Mouse (Mus musculus) layer of hippocampus, adult 2 months (tissue): ENCODE results near the gene Brpf1. TPM values are rescaled to one million over a fixed set of nuclear protein-coding genes. Genes with fewer than 3 reads are reported as not detected.
"Not testable (repeated sequence)": the region's sequence is repeated elsewhere in the genome, so short reads cannot be mapped to it uniquely, and the experiment has no call there.

Experiments used
- DNase-seq, 2 experiments: peaks; one replicate each; pipeline ENCODE4 v3.0.0; 2022; ENCODE audit warnings: low spot score in 2 of 2
- H3K27ac ChIP-seq: fragments of 200-600 bp; 2 replicates; pipeline ENCODE4 v1.8.1; 2022
- H3K4me3 ChIP-seq: fragments of 200-600 bp; 2 replicates; pipeline ENCODE4 v1.8.1; 2022; ENCODE audit warnings: mild to moderate bottlenecking
- CTCF ChIP-seq: fragments of 200-600 bp; conservative IDR thresholded peaks from 2 replicates; pipeline ENCODE4 v1.8.1; 2022; ENCODE audit warnings: antibody characterized with exemption, mild to moderate bottlenecking, moderate library complexity
- total RNA-seq, 2 experiments: library from RNA; stranded (reverse); gene quantifications; 2 replicates each; pipeline ENCODE4 v1.2.3; 2021

Gene Brpf1
- total RNA-seq, 2 experiments from 2014 or later: 41.0 to 43.8 TPM

GRCm38 (mm10) chr6:113326533-113327315 is 19.8 kb downstream of the Brpf1 start, which contains the start of gene Ogg1:
TSS of gene Ogg1 (plus strand) at chr6:113326972.
- no peak for TF ChIP-seq CTCF
- Histone ChIP-seq H3K4me3 (peak within 1 kb of the TSS; percentile 71), H3K27ac (peak within 1 kb of the TSS; percentile 95)
- peak; percentile 96 to 100 for DNase-seq

GRCm38 (mm10) chr6:113329396-113329795 is 22.5 kb downstream of the Brpf1 start:
- no peak for DNase-seq
- no peak for TF ChIP-seq CTCF
- Histone ChIP-seq H3K4me3 (no peak overlapping the region), H3K27ac (no peak overlapping the region)

GRCm38 (mm10) chr6:113330547-113330946 is 23.6 kb downstream of the Brpf1 start:
- TF ChIP-seq CTCF: no peak
- Histone ChIP-seq H3K27ac (no peak overlapping the region), H3K4me3 (no peak overlapping the region)
- DNase-seq: no peak

- no peak for TF ChIP-seq CTCF
- Histone ChIP-seq H3K4me3 (no peak overlapping the region), H3K27ac (no peak overlapping the region)
- no peak for DNase-seq
Measured at GRCm38 (mm10) chr6:113331721-113332120, 24.8 kb downstream of the Brpf1 start.

- H3K27ac ChIP-seq: peak overlapping the region; percentile 55; the same call in 1 of the 2 replicates
- TF ChIP-seq CTCF: peak; percentile 57
- H3K4me3 ChIP-seq, DNase-seq: not testable (repeated sequence)
Measured at GRCm38 (mm10) chr6:113332734-113333133, 25.8 kb downstream of the Brpf1 start.

GRCm38 (mm10) chr6:113333137-113333950 is 26.4 kb downstream of the Brpf1 start:
- Histone ChIP-seq H3K4me3 (no peak overlapping the region), H3K27ac (peak overlapping the region; percentile 55; the same call in 1 of the 2 replicates)
- TF ChIP-seq CTCF: no peak
- peak; percentile 45 to 65 for DNase-seq

GRCm38 (mm10) chr6:113334216-113334615 is 27.3 kb downstream of the Brpf1 start:
- Histone ChIP-seq H3K27ac (peak overlapping the region; percentile 20; the same call in 1 of the 2 replicates), H3K4me3 (no peak overlapping the region)
- no peak for DNase-seq
- TF ChIP-seq CTCF: no peak

- peak overlapping the region; percentile 48; the same call in 1 of the 2 replicates for H3K27ac ChIP-seq
- no peak for DNase-seq
- H3K4me3 ChIP-seq: no peak overlapping the region
- TF ChIP-seq CTCF: no peak
Measured at GRCm38 (mm10) chr6:113336852-113337620, 30.1 kb downstream of the Brpf1 start.

- peak overlapping the region; percentile 19 for H3K4me3 ChIP-seq
- DNase-seq: no peak
- TF ChIP-seq CTCF: no peak
- H3K27ac ChIP-seq: peak overlapping the region; percentile 82
Measured at GRCm38 (mm10) chr6:113341574-113341973, 34.6 kb downstream of the Brpf1 start.

GRCm38 (mm10) chr6:113342297-113342696 is 35.4 kb downstream of the Brpf1 start:
- TF ChIP-seq CTCF: no peak
- Histone ChIP-seq H3K4me3 (peak overlapping the region; percentile 70; the same call in 1 of the 2 replicates), H3K27ac (peak overlapping the region; percentile 92)
- DNase-seq: no peak

GRCm38 (mm10) chr6:113343177-113344092 is 36.5 kb downstream of the Brpf1 start, which contains the start of gene Camk1:
TSS of gene Camk1 (minus strand) at chr6:113343984.
- peak within 1 kb of the TSS; percentile 70 for H3K4me3 ChIP-seq
- no peak for TF ChIP-seq CTCF
- H3K27ac ChIP-seq: peak within 1 kb of the TSS; percentile 92
- DNase-seq: peak; percentile 53 to 56
